In genomic region chr16:34952254-34952653, GRCm38 (mm10) we compare ENCODE assay signal across 14 mouse cellular contexts.
DNase-seq lines count a peak whose midpoint lies in the region; ATAC-seq lines count a peak whose summit lies in the region.
"Had no signal": no experiment of that assay in that cellular context is flagged by ENCODE, and none has a peak within 500 bp of the region (broad histone marks: within the 10 kb centered on the region; RNA-seq: fewer than 3 reads in every experiment).

No protein-coding gene starts in this region.

- intact Hi-C loops in heart, postnatal 25 days (cut with DNase I) = no loop called here

- H3K4me2 ChIP-seq in heart, embryonic 13.5 days = no peak overlapping the region
- no peak overlapping the region for H3K4me2 ChIP-seq in stomach, embryonic 16.5 days (ENCODE audit: low read depth, low read length)
- H3K4me2 ChIP-seq: hindbrain, embryonic 12.5 days; intestine, embryonic 15.5 days; midbrain, embryonic 11.5 days had no signal

- no peak overlapping the region for H3K9ac ChIP-seq in heart, embryonic 13.5 days
- H3K9ac ChIP-seq in stomach, embryonic 16.5 days (ENCODE audit: low read length) = no peak overlapping the region
- H3K9ac ChIP-seq: hindbrain, embryonic 12.5 days; intestine, embryonic 15.5 days; liver, embryonic 14.5 days had no signal

- H3K4me1 ChIP-seq in heart, embryonic 13.5 days = peaks cover 33% of the 10 kb centered on the region
- peaks cover 98% of the 10 kb centered on the region for H3K4me1 ChIP-seq in megakaryocyte, embryonic 14.5 days
- no peaks in the 10 kb centered on the region for H3K4me1 ChIP-seq in stomach, embryonic 16.5 days (ENCODE audit: control insufficient read depth, insufficient read depth, low read length)
- H3K4me1 ChIP-seq: hindbrain, embryonic 12.5 days had no signal

- 0 out of 2 replicates have a peak, but pooled peaks cover 4% of the 10 kb centered on the region for H3K27me3 ChIP-seq in heart, embryonic 13.5 days (replicated peaks)
- H3K27me3 ChIP-seq in megakaryocyte, embryonic 14.5 days (replicated peaks) = no peaks in the 10 kb centered on the region
- H3K27me3 ChIP-seq in stomach, embryonic 16.5 days (ENCODE audit: control insufficient read depth, insufficient read depth, low read length) = no peaks in the 10 kb centered on the region
- H3K27me3 ChIP-seq: hindbrain, embryonic 12.5 days; intestine, embryonic 15.5 days had no signal

- H3K27ac ChIP-seq in heart, embryonic 13.5 days (replicated peaks) = peak overlapping the region; percentile 6; the same call in 1 of the 2 replicates
- H3K27ac ChIP-seq in stomach, embryonic 16.5 days (ENCODE audit: low read length) = peak overlapping the region; percentile 39; the same call in 1 of the 2 replicates
- H3K27ac ChIP-seq: hindbrain, embryonic 12.5 days; intestine, embryonic 15.5 days; liver, embryonic 14.5 days had no signal

- H3K4me3 ChIP-seq in heart, embryonic 13.5 days = no peak overlapping the region
- H3K4me3 ChIP-seq in megakaryocyte, embryonic 14.5 days (replicated peaks) = peak overlapping the region; percentile 75
- no peak overlapping the region for H3K4me3 ChIP-seq in stomach, embryonic 16.5 days (replicated peaks; ENCODE audit: low read length)
- H3K4me3 ChIP-seq: hindbrain, embryonic 12.5 days; intestine, embryonic 15.5 days had no signal

- 52% methylated on average over 5 of the region's 5 CpGs for WGBS in heart, embryonic 13.5 days
- WGBS in stomach, embryonic 16.5 days = 62% methylated on average over 5 of the region's 5 CpGs

- ATAC-seq in heart, embryonic 13.5 days (ENCODE audit: extremely low read depth, insufficient number of reproducible peaks, low FRiP score, low TSS enrichment) = no peak
- ATAC-seq in megakaryocyte, adult 5-6 weeks (ENCODE audit: poor library complexity, severe bottlenecking) = no peak
- peak; percentile 48 to 66 for ATAC-seq in hematopoietic stem cell, adult 5-6 weeks (replicated peaks in 1 of 2; ENCODE audit: insufficient read depth in 1 of 2, low FRiP score in 2 of 2, low TSS enrichment in 1 of 2, low read depth in 1 of 2, poor library complexity in 2 of 2, severe bottlenecking in 2 of 2)
- ATAC-seq in stomach, embryonic 16.5 days (ENCODE audit: insufficient read depth, low FRiP score) = no peak
- ATAC-seq: forebrain, embryonic 16.5 days; intestine, embryonic 15.5 days had no signal

- H3K9me3 ChIP-seq in heart, embryonic 13.5 days = no peaks in the 10 kb centered on the region
- 0 out of 2 replicates have a peak, but pooled peaks cover 3% of the 10 kb centered on the region for H3K9me3 ChIP-seq in megakaryocyte, embryonic 14.5 days
- H3K9me3 ChIP-seq in stomach, embryonic 16.5 days (replicated peaks; ENCODE audit: control insufficient read depth, low read length) = 0 out of 2 replicates have a peak, but pooled peaks cover 6% of the 10 kb centered on the region
- H3K9me3 ChIP-seq: intestine, embryonic 15.5 days had no signal

- H3K36me3 ChIP-seq in heart, embryonic 13.5 days = peaks cover 7% of the 10 kb centered on the region; the same call in 1 of the 2 replicates
- peaks cover 91% of the 10 kb centered on the region for H3K36me3 ChIP-seq in megakaryocyte, embryonic 14.5 days (replicated peaks; ENCODE audit: low read length)
- 0 out of 2 replicates have a peak, but pooled peaks cover 6% of the 10 kb centered on the region for H3K36me3 ChIP-seq in stomach, embryonic 16.5 days (ENCODE audit: control insufficient read depth, insufficient read depth, low read length)
- H3K36me3 ChIP-seq: hindbrain, embryonic 12.5 days had no signal

- DNase-seq in heart, postnatal 25 days (ENCODE audit: low spot score) = no peak
- no peak for DNase-seq in layer of hippocampus, adult 18-20 months (ENCODE audit: low spot score in 2 of 2)
- DNase-seq: gastrocnemius, postnatal 14 days; right cerebral cortex, adult 18-20 months had no signal

Comparison
In these comparisons a context has a peak if more than half of its experiments do, and no peak if none do; other contexts are left out.
1. ATAC-seq: peak in hematopoietic stem cell, adult 5-6 weeks (2 of 2); none in heart, embryonic 13.5 days (single experiment), megakaryocyte, adult 5-6 weeks (single experiment) and stomach, embryonic 16.5 days (single experiment).